ENCODE assay signal across 12 mouse cellular contexts in genomic region chr8:119825950-119826730, GRCm38 (mm10). TPM values are rescaled to one million over a fixed set of nuclear protein-coding genes. Genes with fewer than 3 reads are reported as not detected.
DNase-seq lines count a peak whose midpoint lies in the region; ATAC-seq and TF ChIP-seq lines count a peak whose summit lies in the region.
"Had no signal": no experiment of that assay in that cellular context is flagged by ENCODE, and none has a peak within 500 bp of the region (broad histone marks: within the 10 kb centered on the region; RNA-seq: fewer than 3 reads in every experiment).

No protein-coding gene starts in this region.

- no peak for TF ChIP-seq CTCF in stomach, postnatal 0 days (IDR thresholded peaks at IDR 0.05; ENCODE audit: low read depth)

- DNase-seq in spleen, postnatal 36 days (ENCODE audit: low spot score in 2 of 2) = peak; percentile 53 to 61
- DNase-seq in spleen, postnatal 4 days (ENCODE audit: low spot score in 2 of 2) = no peak
- DNase-seq in stomach, postnatal 0 days (ENCODE audit: low spot score) = no peak
- no peak for DNase-seq in ovary, adult 18-20 months (ENCODE audit: low spot score)
- no peak for DNase-seq in left cerebral cortex, postnatal 4 days
- DNase-seq: cerebellum, adult 11 months; kidney, postnatal 4 days had no signal

- no peaks in the 10 kb centered on the region for H3K9me3 ChIP-seq in intestine, embryonic 16.5 days (ENCODE audit: control insufficient read depth, low read length)
- no peaks in the 10 kb centered on the region for H3K9me3 ChIP-seq in intestine, embryonic 15.5 days
- no peaks in the 10 kb centered on the region for H3K9me3 ChIP-seq in liver, embryonic 15.5 days (replicated peaks)
- no peaks in the 10 kb centered on the region for H3K9me3 ChIP-seq in stomach, postnatal 0 days (ENCODE audit: control insufficient read depth, low read length)
- H3K9me3 ChIP-seq: limb, embryonic 12.5 days had no signal

- no peak overlapping the region for H3K4me2 ChIP-seq in intestine, embryonic 16.5 days (ENCODE audit: low read depth, low read length)
- no peak overlapping the region for H3K4me2 ChIP-seq in intestine, embryonic 15.5 days (replicated peaks)
- peak overlapping the region; percentile 33 for H3K4me2 ChIP-seq in liver, embryonic 15.5 days
- no peak overlapping the region for H3K4me2 ChIP-seq in stomach, postnatal 0 days (replicated peaks; ENCODE audit: low read depth)
- H3K4me2 ChIP-seq: limb, embryonic 12.5 days had no signal

- peaks cover 57% of the 10 kb centered on the region for H3K4me1 ChIP-seq in intestine, embryonic 16.5 days (ENCODE audit: control insufficient read depth, insufficient read depth, low read length)
- H3K4me1 ChIP-seq in intestine, embryonic 15.5 days (replicated peaks) = peaks cover 62% of the 10 kb centered on the region
- peaks cover 62% of the 10 kb centered on the region for H3K4me1 ChIP-seq in liver, embryonic 15.5 days (replicated peaks)
- H3K4me1 ChIP-seq in stomach, postnatal 0 days (replicated peaks; ENCODE audit: control insufficient read depth, insufficient read depth) = peaks cover 31% of the 10 kb centered on the region

- intact Hi-C loops in left cerebral cortex, postnatal 4 days (cut with DNase I) = no loop called here

- H3K27me3 ChIP-seq in intestine, embryonic 16.5 days (replicated peaks; ENCODE audit: control insufficient read depth, insufficient read depth, low read length) = no peaks in the 10 kb centered on the region
- H3K27me3 ChIP-seq in intestine, embryonic 15.5 days (replicated peaks) = no peaks in the 10 kb centered on the region
- no peaks in the 10 kb centered on the region for H3K27me3 ChIP-seq in liver, embryonic 15.5 days
- H3K27me3 ChIP-seq in stomach, postnatal 0 days (ENCODE audit: control insufficient read depth, insufficient read depth, low read length) = no peaks in the 10 kb centered on the region
- H3K27me3 ChIP-seq: limb, embryonic 12.5 days had no signal

- 0 out of 2 replicates have a peak overlapping the region, but pooled peaks have one; percentile 24 for H3K27ac ChIP-seq in intestine, embryonic 16.5 days (ENCODE audit: low read length)
- no peak overlapping the region for H3K27ac ChIP-seq in intestine, embryonic 15.5 days
- H3K27ac ChIP-seq in liver, embryonic 15.5 days (replicated peaks) = peak overlapping the region; percentile 66
- peak overlapping the region; percentile 61 for H3K27ac ChIP-seq in stomach, postnatal 0 days (replicated peaks)
- H3K27ac ChIP-seq: limb, embryonic 12.5 days had no signal

- no peak overlapping the region for H3K9ac ChIP-seq in intestine, embryonic 16.5 days (ENCODE audit: low read depth, low read length)
- no peak overlapping the region for H3K9ac ChIP-seq in intestine, embryonic 15.5 days
- no peak overlapping the region for H3K9ac ChIP-seq in liver, embryonic 15.5 days
- H3K9ac ChIP-seq in stomach, postnatal 0 days (ENCODE audit: low read length) = no peak overlapping the region
- H3K9ac ChIP-seq: limb, embryonic 12.5 days had no signal

- H3K36me3 ChIP-seq in intestine, embryonic 16.5 days (ENCODE audit: control insufficient read depth, insufficient read depth, low read length) = peaks cover 3% of the 10 kb centered on the region; the same call in 1 of the 2 replicates
- peaks cover 4% of the 10 kb centered on the region; the same call in 1 of the 2 replicates for H3K36me3 ChIP-seq in intestine, embryonic 15.5 days
- peaks cover 12% of the 10 kb centered on the region; the same call in 1 of the 2 replicates for H3K36me3 ChIP-seq in liver, embryonic 15.5 days (replicated peaks)
- H3K36me3 ChIP-seq in stomach, postnatal 0 days (ENCODE audit: control insufficient read depth, insufficient read depth, low read length) = no peaks in the 10 kb centered on the region

- no peak for TF ChIP-seq EP300 in stomach, postnatal 0 days (optimal IDR thresholded peaks at IDR 0.05)

- no peak for ATAC-seq in intestine, embryonic 16.5 days
- no peak for ATAC-seq in intestine, embryonic 15.5 days
- ATAC-seq in liver, embryonic 15.5 days (ENCODE audit: insufficient read depth) = no peak
- ATAC-seq in stomach, postnatal 0 days (ENCODE audit: low FRiP score, low TSS enrichment) = no peak
- ATAC-seq: activated CD4-positive, CD25-positive, alpha-beta regulatory T cell, adult 4 months had no signal

- WGBS in intestine, embryonic 16.5 days = 77% methylated on average over 19 of the region's 19 CpGs
- WGBS in intestine, embryonic 15.5 days = 81% methylated on average over 19 of the region's 19 CpGs
- 19% methylated on average over 19 of the region's 19 CpGs for WGBS in liver, embryonic 15.5 days (ENCODE audit: insufficient replicate concordance)
- whole genome bisulfite sequencing in stomach, postnatal 0 days = 65% methylated on average over 19 of the region's 19 CpGs

- H3K4me3 ChIP-seq in intestine, embryonic 16.5 days (ENCODE audit: low read length) = no peak overlapping the region
- H3K4me3 ChIP-seq in intestine, embryonic 15.5 days (replicated peaks) = no peak overlapping the region
- H3K4me3 ChIP-seq in liver, embryonic 15.5 days (replicated peaks) = no peak overlapping the region
- H3K4me3 ChIP-seq in stomach, postnatal 0 days (ENCODE audit: low read depth, low read length) = no peak overlapping the region
- H3K4me3 ChIP-seq: limb, embryonic 12.5 days had no signal

RNA-seq across cellular contexts. Expression of gene Cotl1, which starts 14.2 kb away (rescaled TPM):
- 248 and 262 TPM in 2 replicates for polyA plus RNA-seq in intestine, embryonic 16.5 days (2015; fragmentation: Nextera tagmentation; extraction: Ambion mirVana)
- 152 and 167 TPM in 2 replicates for polyA plus RNA-seq in intestine, embryonic 15.5 days (2015; fragmentation: Nextera tagmentation; extraction: Ambion mirVana)
- 31.9 and 33.3 TPM in 2 replicates for polyA plus RNA-seq in liver, embryonic 15.5 days (2015; fragmentation: Nextera tagmentation; extraction: Ambion mirVana)
- polyA plus RNA-seq in stomach, postnatal 0 days (2015; fragmentation: Nextera tagmentation; extraction: Ambion mirVana) = 100 and 106 TPM in 2 replicates
- 100 to 1,000 TPM; 208 to 215 TPM for total RNA-seq in left cerebral cortex, postnatal 4 days (2021)

RNA-seq across cellular contexts. Expression of gene Klhl36, which starts 35.9 kb away (rescaled TPM):
- 11.5 and 12.2 TPM in 2 replicates for polyA plus RNA-seq in intestine, embryonic 16.5 days (2015; fragmentation: Nextera tagmentation; extraction: Ambion mirVana)
- 12.4 and 13.8 TPM in 2 replicates for polyA plus RNA-seq in intestine, embryonic 15.5 days (2015; fragmentation: Nextera tagmentation; extraction: Ambion mirVana)
- polyA plus RNA-seq in liver, embryonic 15.5 days (2015; fragmentation: Nextera tagmentation; extraction: Ambion mirVana) = 3.9 and 4.3 TPM in 2 replicates
- polyA plus RNA-seq in stomach, postnatal 0 days (2015; fragmentation: Nextera tagmentation; extraction: Ambion mirVana) = 9.0 and 10.0 TPM in 2 replicates
- total RNA-seq in left cerebral cortex, postnatal 4 days (2021) = 10 to 100 TPM in 1 of 2 experiments, 1 to 10 TPM in 1; 8.9 to 11.8 TPM

RNA-seq across cellular contexts. Expression of gene Tldc1, which starts 47.9 kb away (rescaled TPM):
- polyA plus RNA-seq in intestine, embryonic 16.5 days (2015; fragmentation: Nextera tagmentation; extraction: Ambion mirVana) = 17.8 and 18.1 TPM in 2 replicates
- 14.4 and 15.3 TPM in 2 replicates for polyA plus RNA-seq in intestine, embryonic 15.5 days (2015; fragmentation: Nextera tagmentation; extraction: Ambion mirVana)
- 4.1 and 4.6 TPM in 2 replicates for polyA plus RNA-seq in liver, embryonic 15.5 days (2015; fragmentation: Nextera tagmentation; extraction: Ambion mirVana)
- 9.1 and 10.7 TPM in 2 replicates for polyA plus RNA-seq in stomach, postnatal 0 days (2015; fragmentation: Nextera tagmentation; extraction: Ambion mirVana)
- total RNA-seq in left cerebral cortex, postnatal 4 days (2021) = 10 to 100 TPM; 15.0 to 16.7 TPM

Comparison
In these comparisons a context has a peak if more than half of its experiments do, and no peak if none do; other contexts are left out.
1. DNase-seq: peak in spleen, postnatal 36 days (2 of 2); none in spleen, postnatal 4 days (0 of 2), stomach, postnatal 0 days (single experiment), ovary, adult 18-20 months (single experiment) and left cerebral cortex, postnatal 4 days (single experiment).